Mouse (Mus musculus) embryo, embryonic 10.5 days (tissue): ENCODE data around the gene Nrg4.
"Not testable (repeated sequence)": the region's sequence is repeated elsewhere in the genome, so short reads cannot be mapped to it uniquely, and the experiment has no call there.

ENCODE experiments used
- DNase-seq: peaks from one replicate; pipeline ENCODE4 v3.0.0-alpha.2; 2015; ENCODE audit warnings: low spot score

The Nrg4 gene

GRCm38 (mm10) chr9:55250595-55251247, 75.9 kb downstream of the Nrg4 start:
- no peak for DNase-seq

GRCm38 (mm10) chr9:55248465-55248864, 78.2 kb downstream of the Nrg4 start:
- no peak for DNase-seq

GRCm38 (mm10) chr9:55246918-55247317, 79.7 kb downstream of the Nrg4 start:
- DNase-seq: no peak

GRCm38 (mm10) chr9:55246440-55246839, 80.2 kb downstream of the Nrg4 start:
- no peak for DNase-seq

- not testable (repeated sequence) for DNase-seq
Measured at GRCm38 (mm10) chr9:55245057-55245750, 81.4 kb downstream of the Nrg4 start.

GRCm38 (mm10) chr9:55244079-55244478, 82.6 kb downstream of the Nrg4 start:
- no peak for DNase-seq

- no peak for DNase-seq
Measured at GRCm38 (mm10) chr9:55243280-55243679, 83.4 kb downstream of the Nrg4 start.

GRCm38 (mm10) chr9:55241863-55242685, 84.6 kb downstream of the Nrg4 start:
- DNase-seq: peak; percentile 35

- DNase-seq: no peak
Measured at GRCm38 (mm10) chr9:55240852-55241251, 85.8 kb downstream of the Nrg4 start.

GRCm38 (mm10) chr9:55236235-55237165, 90.1 kb downstream of the Nrg4 start:
- DNase-seq: no peak

GRCm38 (mm10) chr9:55233076-55233475, 93.6 kb downstream of the Nrg4 start:
- DNase-seq: not testable (repeated sequence)

GRCm38 (mm10) chr9:55232586-55232985, 94.1 kb downstream of the Nrg4 start:
- DNase-seq: no peak

GRCm38 (mm10) chr9:55232110-55232509, 94.5 kb downstream of the Nrg4 start:
- DNase-seq: no peak

- DNase-seq: peak; percentile 17
Measured at GRCm38 (mm10) chr9:55231544-55231943, 95.1 kb downstream of the Nrg4 start.

GRCm38 (mm10) chr9:55229010-55229409, 97.6 kb downstream of the Nrg4 start:
- no peak for DNase-seq

- DNase-seq: no peak
Measured at GRCm38 (mm10) chr9:55228149-55228548, 98.5 kb downstream of the Nrg4 start.

- no peak for DNase-seq
Measured at GRCm38 (mm10) chr9:55226251-55226650, 100.4 kb downstream of the Nrg4 start.

GRCm38 (mm10) chr9:55225165-55225737, 101.4 kb downstream of the Nrg4 start:
- DNase-seq: no peak

GRCm38 (mm10) chr9:55217381-55217780, 109.3 kb downstream of the Nrg4 start:
- DNase-seq: no peak

GRCm38 (mm10) chr9:55216078-55216477, 110.6 kb downstream of the Nrg4 start:
- no peak for DNase-seq

GRCm38 (mm10) chr9:55215648-55216047, 111.0 kb downstream of the Nrg4 start:
- no peak for DNase-seq
